Mouse (Mus musculus): ENCODE measurements around the gene Crabp1.

The Crabp1 gene

GRCm38 (mm10) chr9:54770140-54770780 lies 5.7 kb downstream of the Crabp1 start:
- DNase-seq = peak; percentile 20 to 38

GRCm38 (mm10) chr9:54776451-54776982 lies 12.0 kb downstream of the Crabp1 start:
- peak; percentile 86 to 90 for DNase-seq

GRCm38 (mm10) chr9:54779280-54779679 lies 14.7 kb downstream of the Crabp1 start:
- no peak for DNase-seq

GRCm38 (mm10) chr9:54782504-54782903 lies 18.0 kb downstream of the Crabp1 start:
- DNase-seq = no peak

GRCm38 (mm10) chr9:54784003-54784402 lies 19.5 kb downstream of the Crabp1 start:
- no peak for DNase-seq

GRCm38 (mm10) chr9:54785215-54785614 lies 20.7 kb downstream of the Crabp1 start:
- DNase-seq = no peak

GRCm38 (mm10) chr9:54786083-54786482 lies 21.5 kb downstream of the Crabp1 start:
- no peak for DNase-seq

- DNase-seq = peak; percentile 70 to 78
Measured at GRCm38 (mm10) chr9:54787760-54788159, 23.2 kb downstream of the Crabp1 start.

- peak; percentile 32 to 55 for DNase-seq
Measured at GRCm38 (mm10) chr9:54790271-54790670, 25.7 kb downstream of the Crabp1 start.

GRCm38 (mm10) chr9:54801460-54801961 lies 37.0 kb downstream of the Crabp1 start:
- no peak for DNase-seq

- DNase-seq = no peak
Measured at GRCm38 (mm10) chr9:54802749-54803679, 38.5 kb downstream of the Crabp1 start.

GRCm38 (mm10) chr9:54804351-54804750 lies 39.8 kb downstream of the Crabp1 start:
- DNase-seq = no peak

GRCm38 (mm10) chr9:54807761-54808160 lies 43.2 kb downstream of the Crabp1 start:
- no peak for DNase-seq

- DNase-seq = no peak
Measured at GRCm38 (mm10) chr9:54809953-54810352, 45.4 kb downstream of the Crabp1 start.

- DNase-seq = peak; percentile 36 to 45
Measured at GRCm38 (mm10) chr9:54816508-54817201, 52.1 kb downstream of the Crabp1 start.

GRCm38 (mm10) chr9:54821442-54822100 lies 57.0 kb downstream of the Crabp1 start:
- peak; percentile 73 to 85 for DNase-seq
